Mouse (Mus musculus) liver, postnatal 0 days (tissue): ENCODE measurements at regions not wholly inside any gene's neighbourhood (a gene's known extent, or its start where the extent isn't known, plus 50 kb on each side); places are given as distances from the start of the nearest gene placed in this dataset.

Experiments
- CTCF ChIP-seq: sonication (generic); IDR thresholded peaks from 2 replicates; pipeline ENCODE4 v1.5.1; 2016; ENCODE audit warnings: antibody characterized with exemption, low read depth
- EP300 ChIP-seq: IDR thresholded peaks from 2 replicates; pipeline ENCODE4 v1.6.1; 2016; ENCODE audit warnings: antibody characterized with exemption, low read depth, mild to moderate bottlenecking

DNA sequence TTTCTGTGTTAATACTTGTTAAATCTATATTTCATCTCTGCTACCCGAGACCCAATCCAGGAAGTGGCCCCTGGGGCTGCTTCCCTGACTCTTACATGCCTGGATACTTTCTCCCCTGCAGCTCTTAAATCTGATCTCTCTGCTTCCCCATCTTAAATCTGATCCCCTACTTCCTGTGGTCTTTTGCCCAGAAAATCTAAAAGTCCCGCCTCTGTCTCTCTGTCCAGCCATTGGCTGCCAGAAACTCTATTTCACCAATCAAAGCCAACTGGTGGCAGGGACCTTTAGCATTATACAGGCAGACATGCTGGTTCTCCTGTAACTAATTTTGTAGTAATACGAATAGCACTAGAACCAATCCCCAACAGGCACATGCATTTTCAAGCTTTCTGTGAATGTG lies 59.0 kb upstream of the Ccdc91 start:
- TF ChIP-seq EP300 (no peak), CTCF (no peak)
